Mouse (Mus musculus) right cerebral cortex, postnatal 10 days (tissue): ENCODE data around the gene Sema4c.

Experiments used
- DNase-seq, 2 experiments: peaks; one replicate each; pipeline ENCODE4 v3.0.0; 2021; ENCODE audit warnings: low spot score in 2 of 2

Gene Sema4c

DNA sequence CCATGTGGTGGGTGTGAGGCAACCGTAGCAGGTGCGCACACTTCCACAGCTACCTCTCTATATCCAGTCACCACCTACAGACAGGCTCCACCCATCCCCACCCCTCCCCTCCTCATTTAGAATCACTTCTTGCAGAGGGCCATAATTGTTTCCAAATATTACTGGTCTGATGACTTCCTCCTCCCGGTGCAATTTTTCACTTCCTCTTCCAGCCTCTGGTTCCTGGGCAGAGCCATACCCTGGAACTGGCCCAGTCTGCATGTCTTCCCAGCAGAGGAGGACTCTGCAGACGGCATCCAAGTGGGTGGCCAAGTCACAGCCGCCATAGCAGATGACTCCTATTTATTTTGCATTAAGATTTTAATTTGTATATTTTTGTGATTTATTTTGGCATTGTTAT lies 49.9 kb downstream of the Sema4c start:
- no peak for DNase-seq

DNA sequence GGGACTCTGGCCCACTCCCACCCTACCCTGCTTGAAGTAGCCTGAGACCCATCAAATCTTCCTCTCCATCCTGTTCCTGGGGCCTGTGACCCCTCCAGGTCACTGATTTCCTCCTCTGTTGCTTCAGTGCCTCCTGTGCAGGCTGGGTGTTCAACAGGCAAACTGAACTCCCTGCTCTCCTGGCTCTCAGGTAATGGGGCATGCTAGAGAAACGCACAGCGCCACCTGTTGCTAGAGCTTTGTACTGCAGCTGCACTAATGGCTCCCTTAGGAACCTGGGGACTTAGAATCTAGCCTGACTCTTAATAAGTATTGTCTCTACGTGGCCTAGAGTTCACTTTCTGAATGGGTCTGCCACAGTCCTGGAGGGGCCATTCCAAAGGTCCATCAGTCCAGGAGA lies 56.9 kb downstream of the Sema4c start:
- DNase-seq, result peak in 1 of 2 experiments; percentile 81
